21 mouse cellular contexts compared by ENCODE assay signal in genomic region chr2:77448951-77449480, GRCm38 (mm10).
DNase-seq lines count a peak whose midpoint lies in the region; ATAC-seq and TF ChIP-seq lines count a peak whose summit lies in the region.
"Had no signal": no experiment of that assay in that cellular context is flagged by ENCODE, and none has a peak within 500 bp of the region (broad histone marks: within the 10 kb centered on the region; RNA-seq: fewer than 3 reads in every experiment).

No protein-coding gene starts in this region.

- H3K27ac ChIP-seq in forebrain, embryonic 14.5 days (ENCODE audit: low read depth, low read length), result no peak overlapping the region
- H3K27ac ChIP-seq in forebrain, embryonic 15.5 days (replicated peaks), result no peak overlapping the region
- peak overlapping the region; percentile 53 for H3K27ac ChIP-seq in midbrain, embryonic 14.5 days (replicated peaks; ENCODE audit: low read depth, low read length)
- no peak overlapping the region for H3K27ac ChIP-seq in intestine, postnatal 0 days (ENCODE audit: low read depth, low read length)
- H3K27ac ChIP-seq: gastrocnemius, adult 2 months; stomach, embryonic 15.5 days had no signal

- peak; percentile 9 for DNase-seq in forebrain, embryonic 14.5 days (ENCODE audit: low spot score)
- DNase-seq in retina, embryonic 14.5 days (ENCODE audit: low spot score), result peak; percentile 17
- DNase-seq in retina, postnatal 1 day, result no peak
- peak; percentile 67 for DNase-seq in midbrain, embryonic 14.5 days
- DNase-seq in urinary bladder, postnatal 25 days (ENCODE audit: low spot score), result no peak
- DNase-seq in layer of hippocampus, adult 11-12 months (ENCODE audit: low spot score), result no peak
- DNase-seq: adrenal gland, postnatal 10 days; cerebellum, adult 9-10 months; forebrain, postnatal 0 days; gastrocnemius, adult 2 months; kidney, adult 18-20 months; kidney, postnatal 25 days; left cerebral cortex, postnatal 4 days; thymus, postnatal 14 days had no signal

- H3K9ac ChIP-seq in forebrain, embryonic 14.5 days (ENCODE audit: low read length), result no peak overlapping the region
- H3K9ac ChIP-seq in forebrain, embryonic 15.5 days (replicated peaks), result no peak overlapping the region
- no peak overlapping the region for H3K9ac ChIP-seq in midbrain, embryonic 14.5 days (replicated peaks; ENCODE audit: low read length)
- no peak overlapping the region for H3K9ac ChIP-seq in intestine, postnatal 0 days (ENCODE audit: low read depth, low read length)
- H3K9ac ChIP-seq: forebrain, postnatal 0 days; stomach, embryonic 15.5 days had no signal

- no peak for TF ChIP-seq CTCF in intestine, postnatal 0 days (IDR thresholded peaks at IDR 0.05; ENCODE audit: low read depth)

- no peak for ATAC-seq in forebrain, embryonic 14.5 days
- no peak for ATAC-seq in forebrain, embryonic 15.5 days (replicated peaks)
- ATAC-seq in midbrain, embryonic 14.5 days (ENCODE audit: low FRiP score, low TSS enrichment), result no peak
- no peak for ATAC-seq in intestine, postnatal 0 days
- ATAC-seq: forebrain, postnatal 0 days had no signal

- WGBS in forebrain, embryonic 14.5 days, result 49% methylated on average over 8 of the region's 8 CpGs
- 44% methylated on average over 8 of the region's 8 CpGs for WGBS in forebrain, embryonic 15.5 days
- 8% methylated on average over 8 of the region's 8 CpGs for WGBS in midbrain, embryonic 14.5 days
- 34% methylated on average over 8 of the region's 8 CpGs for WGBS in intestine, postnatal 0 days

- no peak overlapping the region for H3K4me2 ChIP-seq in forebrain, embryonic 14.5 days (ENCODE audit: low read length)
- H3K4me2 ChIP-seq in forebrain, embryonic 15.5 days (replicated peaks), result no peak overlapping the region
- H3K4me2 ChIP-seq in midbrain, embryonic 14.5 days (ENCODE audit: low read length), result no peak overlapping the region
- no peak overlapping the region for H3K4me2 ChIP-seq in intestine, postnatal 0 days (replicated peaks; ENCODE audit: low read depth)
- H3K4me2 ChIP-seq: heart, embryonic 11.5 days; liver, embryonic 11.5 days; stomach, embryonic 15.5 days had no signal

- no peaks in the 10 kb centered on the region; the same call in 1 of the 2 replicates for H3K4me1 ChIP-seq in forebrain, embryonic 14.5 days (ENCODE audit: control insufficient read depth, insufficient read depth, low read length)
- H3K4me1 ChIP-seq in forebrain, embryonic 15.5 days, result no peaks in the 10 kb centered on the region
- H3K4me1 ChIP-seq in midbrain, embryonic 14.5 days (ENCODE audit: control insufficient read depth, insufficient read depth, low read length), result peaks cover 10% of the 10 kb centered on the region; the same call in 1 of the 2 replicates
- no peaks in the 10 kb centered on the region for H3K4me1 ChIP-seq in intestine, postnatal 0 days (replicated peaks; ENCODE audit: control insufficient read depth, insufficient read depth, low read length)
- H3K4me1 ChIP-seq: stomach, embryonic 15.5 days had no signal

- no peaks in the 10 kb centered on the region for H3K36me3 ChIP-seq in forebrain, embryonic 14.5 days (ENCODE audit: control insufficient read depth, insufficient read depth, low read length)
- no peaks in the 10 kb centered on the region for H3K36me3 ChIP-seq in forebrain, embryonic 15.5 days
- no peaks in the 10 kb centered on the region for H3K36me3 ChIP-seq in midbrain, embryonic 14.5 days (ENCODE audit: control insufficient read depth, insufficient read depth, low read length)
- H3K36me3 ChIP-seq in intestine, postnatal 0 days (ENCODE audit: control insufficient read depth, insufficient read depth), result no peaks in the 10 kb centered on the region; the same call in 1 of the 2 replicates
- H3K36me3 ChIP-seq: stomach, embryonic 15.5 days had no signal

- H3K27me3 ChIP-seq in forebrain, embryonic 14.5 days (replicated peaks; ENCODE audit: control insufficient read depth, insufficient read depth, low read length), result no peaks in the 10 kb centered on the region
- H3K27me3 ChIP-seq in forebrain, embryonic 15.5 days, result no peaks in the 10 kb centered on the region
- H3K27me3 ChIP-seq in midbrain, embryonic 14.5 days (ENCODE audit: control insufficient read depth, insufficient read depth, low read length), result no peaks in the 10 kb centered on the region
- no peaks in the 10 kb centered on the region for H3K27me3 ChIP-seq in intestine, postnatal 0 days (replicated peaks; ENCODE audit: control insufficient read depth, insufficient read depth, low read length)
- H3K27me3 ChIP-seq: CH12.LX; stomach, embryonic 15.5 days had no signal

- H3K4me3 ChIP-seq in forebrain, embryonic 14.5 days (ENCODE audit: low read depth, low read length), result no peak overlapping the region
- no peak overlapping the region for H3K4me3 ChIP-seq in forebrain, embryonic 15.5 days
- no peak overlapping the region for H3K4me3 ChIP-seq in midbrain, embryonic 14.5 days (replicated peaks; ENCODE audit: low read depth, low read length)
- no peak overlapping the region for H3K4me3 ChIP-seq in intestine, postnatal 0 days (ENCODE audit: low read depth, low read length)
- H3K4me3 ChIP-seq: erythroblast, embryonic 14.5 days; gastrocnemius, adult 2 months; stomach, embryonic 15.5 days had no signal

- no peaks in the 10 kb centered on the region for H3K9me3 ChIP-seq in forebrain, embryonic 14.5 days (replicated peaks; ENCODE audit: control insufficient read depth, low read length)
- H3K9me3 ChIP-seq in forebrain, embryonic 15.5 days, result no peaks in the 10 kb centered on the region
- H3K9me3 ChIP-seq in midbrain, embryonic 14.5 days (ENCODE audit: control insufficient read depth, low read length), result no peaks in the 10 kb centered on the region
- no peaks in the 10 kb centered on the region for H3K9me3 ChIP-seq in intestine, postnatal 0 days (ENCODE audit: control insufficient read depth)
- H3K9me3 ChIP-seq: stomach, embryonic 15.5 days had no signal

Comparison
In these comparisons a context has a peak if more than half of its experiments do, and no peak if none do; other contexts are left out.
1. DNase-seq: peak in forebrain, embryonic 14.5 days (single experiment), retina, embryonic 14.5 days (single experiment) and midbrain, embryonic 14.5 days (single experiment); none in retina, postnatal 1 day (single experiment), urinary bladder, postnatal 25 days (single experiment) and layer of hippocampus, adult 11-12 months (single experiment).